Comparison of ENCODE assay signal across 8 mouse cellular contexts in genomic region chr19:36082606-36083261, GRCm38 (mm10). TPM values are rescaled to one million over a fixed set of nuclear protein-coding genes. Genes with fewer than 3 reads are reported as not detected.
DNase-seq lines count a peak whose midpoint lies in the region; ATAC-seq lines count a peak whose summit lies in the region.

No protein-coding gene starts in this region.

- no peaks in the 10 kb centered on the region for H3K9me3 ChIP-seq in embryonic facial prominence, embryonic 11.5 days (replicated peaks; ENCODE audit: control insufficient read depth, low read length)
- H3K9me3 ChIP-seq in stomach, embryonic 14.5 days (ENCODE audit: control insufficient read depth, low read depth, low read length), result no peaks in the 10 kb centered on the region

- intact Hi-C loops in heart, postnatal 25 days (cut with DNase I), result loop anchor here (1.0 to 2.0 kb wide), 2 partner anchors 956 to 1090 kb away; no protein-coding TSS in a partner anchor
- intact Hi-C loops in heart, postnatal 10 days (cut with DNase I), result loop anchor here (2.0 to 5.0 kb wide), 3 partner anchors 958 to 1410 kb away; no protein-coding TSS in a partner anchor

- no peaks in the 10 kb centered on the region for H3K4me1 ChIP-seq in embryonic facial prominence, embryonic 11.5 days (ENCODE audit: control insufficient read depth, insufficient read depth, low read length)
- peaks cover 6% of the 10 kb centered on the region; the same call in 1 of the 2 replicates for H3K4me1 ChIP-seq in stomach, embryonic 14.5 days (ENCODE audit: control insufficient read depth, insufficient read depth, low read length)

- DNase-seq in heart, adult 11 months, result peak; percentile 80
- DNase-seq in heart, postnatal 25 days (ENCODE audit: low spot score), result no peak
- DNase-seq in ZHBTc4 (ENCODE audit: low read depth, low spot score), result peak; percentile 79
- peak; percentile 84 for DNase-seq in embryonic facial prominence, embryonic 11.5 days (ENCODE audit: low spot score)
- DNase-seq in heart, postnatal 10 days, result peak; percentile 55 to 67
- DNase-seq in layer of hippocampus, adult 8-10 months (ENCODE audit: low spot score in 2 of 2), result peak; percentile 14 to 15

- H3K27me3 ChIP-seq in embryonic facial prominence, embryonic 11.5 days (ENCODE audit: control insufficient read depth, insufficient read depth, low read length), result no peaks in the 10 kb centered on the region
- no peaks in the 10 kb centered on the region for H3K27me3 ChIP-seq in stomach, embryonic 14.5 days (ENCODE audit: control insufficient read depth, insufficient read depth, low read length)

- peaks cover 20% of the 10 kb centered on the region for H3K79me2 ChIP-seq in macrophage (ENCODE audit: inconsistent target)

- no peaks in the 10 kb centered on the region for H3K36me3 ChIP-seq in embryonic facial prominence, embryonic 11.5 days (replicated peaks; ENCODE audit: control insufficient read depth, insufficient read depth, low read depth, low read length)
- no peaks in the 10 kb centered on the region for H3K36me3 ChIP-seq in macrophage (ENCODE audit: inconsistent target)
- H3K36me3 ChIP-seq in stomach, embryonic 14.5 days (ENCODE audit: control insufficient read depth, insufficient read depth, low read length), result no peaks in the 10 kb centered on the region

- 51% methylated on average over 7 of the region's 7 CpGs for WGBS in embryonic facial prominence, embryonic 11.5 days
- WGBS in macrophage (ENCODE audit: missing documents), result 53% methylated on average over 7 of the region's 7 CpGs
- WGBS in stomach, embryonic 14.5 days, result 44% methylated on average over 7 of the region's 7 CpGs

- no peak overlapping the region for H3K27ac ChIP-seq in embryonic facial prominence, embryonic 11.5 days (replicated peaks; ENCODE audit: low read depth, low read length)
- 0 out of 2 replicates have a peak overlapping the region, but pooled peaks have one; percentile 36 for H3K27ac ChIP-seq in macrophage
- no peak overlapping the region for H3K27ac ChIP-seq in stomach, embryonic 14.5 days (ENCODE audit: low read length)

- peak overlapping the region; percentile 60 for H3K4me2 ChIP-seq in embryonic facial prominence, embryonic 11.5 days (ENCODE audit: low read depth, low read length)
- H3K4me2 ChIP-seq in stomach, embryonic 14.5 days (replicated peaks; ENCODE audit: low read depth, low read length), result peak overlapping the region; percentile 64

- peak; percentile 57 for ATAC-seq in embryonic facial prominence, embryonic 11.5 days (replicated peaks; ENCODE audit: insufficient number of reproducible peaks, low FRiP score, low TSS enrichment, low read depth)
- peak; percentile 47; the same call in 1 of the 2 replicates for ATAC-seq in stomach, embryonic 14.5 days (ENCODE audit: insufficient number of reproducible peaks, insufficient read depth, low FRiP score, low read depth)

- H3K9ac ChIP-seq in embryonic facial prominence, embryonic 11.5 days (replicated peaks; ENCODE audit: low read length), result peak overlapping the region; percentile 70; the same call in 1 of the 2 replicates
- no peak overlapping the region for H3K9ac ChIP-seq in stomach, embryonic 14.5 days (replicated peaks; ENCODE audit: low read depth, low read length)

- H3K4me3 ChIP-seq in embryonic facial prominence, embryonic 11.5 days (ENCODE audit: low read depth, low read length), result peak overlapping the region; percentile 63
- H3K4me3 ChIP-seq in macrophage (ENCODE audit: inconsistent target), result peak overlapping the region; percentile 97; the same call in 1 of the 2 replicates
- H3K4me3 ChIP-seq in stomach, embryonic 14.5 days (ENCODE audit: low read depth, low read length), result peak overlapping the region; percentile 91

RNA-seq across cellular contexts. Expression of gene Rpp30, which starts 0.8 kb away (rescaled TPM):
- total RNA-seq in heart, postnatal 25 days (2021), result 10 to 100 TPM; 14.3 to 15.7 TPM
- polyA plus RNA-seq in embryonic facial prominence, embryonic 11.5 days (2014; fragmentation: Nextera tagmentation; extraction: Ambion mirVana), result 98.2 and 118 TPM in 2 replicates
- 10 to 100 TPM; 12.3 to 17.0 TPM for total RNA-seq in heart, postnatal 10 days (2021)
- total RNA-seq in layer of hippocampus, adult 8-10 months (2022), result 10 to 100 TPM; 18.8 to 22.4 (median 20.0) TPM
- total RNA-seq in macrophage (2018; cell fraction: chromatin; rRNA removed), result 10 to 100 TPM in 21 of 26 experiments, 1 to 10 TPM in 5; 3.6 to 27.1 (median 15.4) TPM
- total RNA-seq in macrophage (2018; cell fraction: cytosol; rRNA removed), result 10 to 100 TPM; 10.4 to 21.1 (median 16.2) TPM
- 10 to 100 TPM in 17 of 26 experiments, 1 to 10 TPM in 9; 3.7 to 22.1 (median 11.2) TPM for total RNA-seq in macrophage (2018; cell fraction: nucleus; rRNA removed)
- 14.9 to 24.4 TPM (median 22.2 TPM) in 3 replicates for polyA plus RNA-seq in macrophage (2018)
- 68.7 and 73.7 TPM in 2 replicates for polyA plus RNA-seq in stomach, embryonic 14.5 days (2014; fragmentation: Nextera tagmentation; extraction: Ambion mirVana)

RNA-seq across cellular contexts. Expression of gene Htr7, which starts 25.4 kb away (rescaled TPM):
- under 1 TPM; 0.47 to 0.59 TPM for total RNA-seq in heart, postnatal 25 days (2021)
- polyA plus RNA-seq in embryonic facial prominence, embryonic 11.5 days (2014; fragmentation: Nextera tagmentation; extraction: Ambion mirVana), result 0.32 and 0.55 TPM in 2 replicates
- total RNA-seq in heart, postnatal 10 days (2021), result under 1 TPM; 0.50 to 0.52 TPM
- 10 to 100 TPM in 1 of 4 experiments, 1 to 10 TPM in 3; 9.1 to 10.0 (median 9.9) TPM for total RNA-seq in layer of hippocampus, adult 8-10 months (2022)
- not detected for total RNA-seq in macrophage (2018; cell fraction: chromatin; rRNA removed)
- total RNA-seq in macrophage (2018; cell fraction: cytosol; rRNA removed), result under 1 TPM in 11 of 26 experiments, not detected in 15; 0.04 to 0.14 (median 0.06) TPM
- under 1 TPM in 8 of 26 experiments, not detected in 18; 0.15 to 0.41 (median 0.24) TPM for total RNA-seq in macrophage (2018; cell fraction: nucleus; rRNA removed)
- polyA plus RNA-seq in macrophage (2018), result 0.08 to 0.09 TPM in 2 of 3 replicates, not detected in the other
- 0.08 TPM in 1 of 2 replicates, not detected in the other for polyA plus RNA-seq in stomach, embryonic 14.5 days (2014; fragmentation: Nextera tagmentation; extraction: Ambion mirVana)

RNA-seq across cellular contexts. Expression of gene Ankrd1, which starts 37.2 kb away (rescaled TPM):
- total RNA-seq in heart, postnatal 25 days (2021), result 100 to 1,000 TPM; 411 to 470 TPM
- 0.49 and 2.3 TPM in 2 replicates for polyA plus RNA-seq in embryonic facial prominence, embryonic 11.5 days (2014; fragmentation: Nextera tagmentation; extraction: Ambion mirVana)
- total RNA-seq in heart, postnatal 10 days (2021), result 100 to 1,000 TPM; 314 to 518 TPM
- total RNA-seq in layer of hippocampus, adult 8-10 months (2022), result not detected
- under 1 TPM in 1 of 26 experiments, not detected in 25; 0.35 TPM for total RNA-seq in macrophage (2018; cell fraction: chromatin; rRNA removed)
- under 1 TPM in 11 of 26 experiments, not detected in 15; 0.07 to 0.24 (median 0.14) TPM for total RNA-seq in macrophage (2018; cell fraction: cytosol; rRNA removed)
- total RNA-seq in macrophage (2018; cell fraction: nucleus; rRNA removed), result not detected
- 0.12 to 0.33 TPM in 2 of 3 replicates, not detected in the other for polyA plus RNA-seq in macrophage (2018)
- polyA plus RNA-seq in stomach, embryonic 14.5 days (2014; fragmentation: Nextera tagmentation; extraction: Ambion mirVana), result 0.13 and 0.35 TPM in 2 replicates

Comparison
In these comparisons a context has a peak if more than half of its experiments do, and no peak if none do; other contexts are left out.
1. RNA of gene Htr7, which starts 25.4 kb away (total RNA-seq): 9.1 to 10.0 TPM in layer of hippocampus, adult 8-10 months; 0.47 to 0.59 TPM in heart, postnatal 25 days and 0.50 to 0.52 TPM in heart, postnatal 10 days; every median in the first group is over 4 times any median in the second.
2. RNA of gene Ankrd1, which starts 37.2 kb away (total RNA-seq): 314 to 518 TPM in heart, postnatal 10 days and 411 to 470 TPM in heart, postnatal 25 days; not detected in layer of hippocampus, adult 8-10 months; every median in the first group is over 100 times any median in the second.
3. Peak in every context shown above with its lines, with median percentiles within 50 percentile points of each other: H3K4me3 ChIP-seq.